Mouse (Mus musculus) liver, embryonic 12.5 days (tissue): Measurements from ENCODE around the gene Tango2. TPM values are rescaled to one million over a fixed set of nuclear protein-coding genes. Genes with fewer than 3 reads are reported as not detected.
A peak's percentile ranks its signal among the peaks of the same experiment; 100 is the strongest.

Experiments
- ATAC-seq: fragments of 200-750 bp; cut with Nextera tagmentation; 2 replicates; pipeline ENCODE4 v1.8.0; 2017; ENCODE audit warnings: moderate number of reproducible peaks, mild to moderate bottlenecking, moderate library complexity
- H3K27ac ChIP-seq: fragments of 300-500 bp; sonication (generic); 2 replicates; pipeline ENCODE4 v1.5.1; 2016; ENCODE audit warnings: mild to moderate bottlenecking
- H3K27me3 ChIP-seq: fragments of 300-500 bp; sonication (generic); replicated peaks from 2 replicates; pipeline ENCODE4 v1.6.1; 2016; ENCODE audit warnings: mild to moderate bottlenecking, moderate library complexity
- H3K36me3 ChIP-seq: fragments of 300-500 bp; sonication (generic); 2 replicates; pipeline ENCODE4 v1.6.1; 2016; ENCODE audit warnings: mild to moderate bottlenecking, moderate library complexity
- H3K4me1 ChIP-seq: fragments of 300-500 bp; sonication (generic); 2 replicates; pipeline ENCODE4 v1.6.1; 2016
- H3K4me2 ChIP-seq: fragments of 300-500 bp; sonication (generic); 2 replicates; pipeline ENCODE4 v1.6.1; 2016; ENCODE audit warnings: mild to moderate bottlenecking, moderate library complexity
- H3K4me3 ChIP-seq: fragments of 300-500 bp; sonication (generic); 2 replicates; pipeline ENCODE4 v1.5.1; 2016; ENCODE audit warnings: mild to moderate bottlenecking, moderate library complexity
- H3K9ac ChIP-seq: fragments of 300-500 bp; sonication (generic); 2 replicates; pipeline ENCODE4 v1.6.1; 2016; ENCODE audit warnings: mild to moderate bottlenecking, moderate library complexity
- H3K9me3 ChIP-seq: fragments of 300-500 bp; sonication (generic); replicated peaks from 2 replicates; pipeline ENCODE4 v1.6.1; 2016; ENCODE audit warnings: mild to moderate bottlenecking, moderate library complexity
- WGBS: fragments of 180-500 bp; shearing (Covaris S2); methylation state at CpG from one replicate; pipeline ENCODE4 v1.1.7; 2016; ENCODE audit not compliant: insufficient replicate concordance; 5-methylcytosine and 5-hydroxymethylcytosine counted together
- polyA plus RNA-seq: library from polyadenylated mRNA; unstranded; fragments of >200 nt; fragmentation: Nextera tagmentation; extraction: Ambion mirVana; gene quantifications from 2 replicates; pipeline ENCODE4 v1.2.1, GENCODE M21; 2016

Tango2 gene
- polyA plus RNA-seq, result 76.3 and 79.3 TPM in 2 replicates

GRCm38 (mm10) chr16:18347931-18348600, at the start of gene Tango2, which contains the start of gene Arvcf:
Gene Tango2 (minus strand): TSS chr16:18348103.
Gene Arvcf (plus strand): TSS chr16:18348182.
- peaks cover 61% of the 10 kb centered on the region for H3K4me1 ChIP-seq
- H3K4me3 ChIP-seq, result peak within 1 kb of the TSS; percentile 51
- H3K9ac ChIP-seq, result peak within 1 kb of the TSS; percentile 35; the same call in 1 of the 2 replicates
- peaks cover 64% of the 10 kb centered on the region for H3K27me3 ChIP-seq
- no peak within 1 kb of the TSS for H3K27ac ChIP-seq
- H3K36me3 ChIP-seq, result no peaks in the 10 kb centered on the region
- WGBS, result 2% methylated on average over 44 of the region's 44 CpGs
- H3K4me2 ChIP-seq, result peak within 1 kb of the TSS; percentile 72
- peak; percentile 1; the same call in 1 of the 2 replicates for ATAC-seq
- no peaks in the 10 kb centered on the region for H3K9me3 ChIP-seq

- Histone ChIP-seq H3K27me3 (no peaks in the 10 kb centered on the region), H3K4me1 (peaks cover 55% of the 10 kb centered on the region), H3K4me2 (no peak overlapping the region), H3K36me3 (peaks cover 37% of the 10 kb centered on the region), H3K9ac (no peak overlapping the region), H3K27ac (no peak overlapping the region), H3K9me3 (no peaks in the 10 kb centered on the region), H3K4me3 (no peak overlapping the region)
- ATAC-seq, result no peak
- WGBS, result 86% methylated on average over 27 of the region's 27 CpGs
Observed at GRCm38 (mm10) chr16:18396791-18397621, 49.1 kb upstream of the Tango2 start.

- H3K4me1 ChIP-seq, result peaks cover 63% of the 10 kb centered on the region
Observed at GRCm38 (mm10) chr16:18396201-18396600, 48.3 kb upstream of the Tango2 start.

DNA sequence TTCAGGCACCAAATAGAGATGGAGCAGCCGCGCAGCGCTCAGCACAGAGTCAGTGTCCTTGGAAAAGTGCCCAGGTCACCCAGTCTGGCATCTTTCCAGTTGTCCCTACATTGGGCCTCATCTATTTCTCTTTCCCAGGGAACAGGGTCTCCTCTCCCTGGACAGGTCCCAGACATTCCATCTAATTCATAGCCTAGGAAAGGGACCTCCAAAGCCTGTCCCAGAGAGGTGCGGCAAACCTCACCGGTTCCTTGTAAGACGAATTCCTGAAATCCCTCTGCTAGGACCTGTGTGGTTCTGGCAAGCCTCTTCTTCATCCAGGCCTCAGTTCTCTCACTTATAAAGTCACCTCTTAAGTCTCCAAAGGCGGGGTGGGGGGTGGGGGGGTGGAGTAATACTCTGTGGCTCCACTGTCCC, 47.7 kb upstream of the Tango2 start:
- Histone ChIP-seq H3K4me2 (no peak overlapping the region), H3K9me3 (no peaks in the 10 kb centered on the region), H3K4me1 (peaks cover 64% of the 10 kb centered on the region), H3K27me3 (no peaks in the 10 kb centered on the region), H3K4me3 (no peak overlapping the region), H3K27ac (no peak overlapping the region), H3K36me3 (peaks cover 37% of the 10 kb centered on the region), H3K9ac (no peak overlapping the region)
- ATAC-seq, result no peak
- 66% methylated on average over 6 of the region's 7 CpGs for WGBS

More at GRCm38 (mm10) chr16:18396201-18396600, 48.3 kb upstream of the Tango2 start:
- no peak for ATAC-seq
- Histone ChIP-seq H3K9ac (no peak overlapping the region), H3K4me2 (no peak overlapping the region), H3K27ac (no peak overlapping the region), H3K36me3 (peaks cover 37% of the 10 kb centered on the region), H3K4me3 (no peak overlapping the region), H3K9me3 (no peaks in the 10 kb centered on the region), H3K27me3 (no peaks in the 10 kb centered on the region)
- WGBS, result 66% methylated on average over 2 of the region's 2 CpGs

- no peak for ATAC-seq
- H3K9ac ChIP-seq, result no peak overlapping the region
Observed at GRCm38 (mm10) chr16:18394777-18395619, 47.1 kb upstream of the Tango2 start.

DNA sequence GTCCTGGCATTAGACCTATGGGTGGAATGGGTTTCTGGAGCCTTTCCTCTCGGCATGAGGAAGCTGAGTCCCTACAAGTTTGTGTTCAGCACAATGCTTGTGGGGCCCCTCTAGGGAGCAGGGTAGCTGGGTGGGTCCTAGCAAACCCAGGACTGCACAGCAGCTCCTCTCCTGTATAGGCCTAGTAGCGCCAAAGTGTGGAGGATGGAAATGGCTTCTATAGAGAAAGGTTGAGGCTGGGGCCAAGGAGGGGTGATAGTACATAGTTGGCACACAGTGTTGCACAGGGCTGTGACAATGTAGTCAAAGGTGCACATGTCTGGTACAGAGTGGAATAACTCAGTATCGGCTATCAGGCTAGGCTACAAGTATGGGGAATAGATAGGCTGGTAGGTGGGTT, 46.2 kb upstream of the Tango2 start:
- H3K27ac ChIP-seq, result no peak overlapping the region
- no peak for ATAC-seq
- H3K9me3 ChIP-seq, result no peaks in the 10 kb centered on the region
- H3K4me3 ChIP-seq, result no peak overlapping the region
- H3K4me1 ChIP-seq, result peaks cover 64% of the 10 kb centered on the region
- H3K9ac ChIP-seq, result no peak overlapping the region
- H3K27me3 ChIP-seq, result no peaks in the 10 kb centered on the region
- H3K36me3 ChIP-seq, result peaks cover 24% of the 10 kb centered on the region
- H3K4me2 ChIP-seq, result peak overlapping the region; percentile 100
- WGBS, result 70% methylated on average over 3 of the region's 3 CpGs

More at GRCm38 (mm10) chr16:18394777-18395619, 47.1 kb upstream of the Tango2 start:
- H3K4me3 ChIP-seq, result no peak overlapping the region
- no peak overlapping the region for H3K27ac ChIP-seq
- no peaks in the 10 kb centered on the region for H3K9me3 ChIP-seq
- no peak overlapping the region for H3K4me2 ChIP-seq
- 53% methylated on average over 11 of the region's 11 CpGs for WGBS
- no peaks in the 10 kb centered on the region for H3K27me3 ChIP-seq
- peaks cover 33% of the 10 kb centered on the region for H3K36me3 ChIP-seq
- H3K4me1 ChIP-seq, result peaks cover 64% of the 10 kb centered on the region

GRCm38 (mm10) chr16:18393595-18393994, 45.7 kb upstream of the Tango2 start:
- Histone ChIP-seq H3K4me1 (peaks cover 69% of the 10 kb centered on the region), H3K9me3 (no peaks in the 10 kb centered on the region), H3K27ac (no peak overlapping the region), H3K4me3 (peak overlapping the region; percentile 67), H3K27me3 (no peaks in the 10 kb centered on the region), H3K9ac (peak overlapping the region; percentile 78), H3K4me2 (peak overlapping the region; percentile 100), H3K36me3 (peaks cover 19% of the 10 kb centered on the region)
- no peak for ATAC-seq
- 47% methylated on average over 5 of the region's 5 CpGs for WGBS

DNA sequence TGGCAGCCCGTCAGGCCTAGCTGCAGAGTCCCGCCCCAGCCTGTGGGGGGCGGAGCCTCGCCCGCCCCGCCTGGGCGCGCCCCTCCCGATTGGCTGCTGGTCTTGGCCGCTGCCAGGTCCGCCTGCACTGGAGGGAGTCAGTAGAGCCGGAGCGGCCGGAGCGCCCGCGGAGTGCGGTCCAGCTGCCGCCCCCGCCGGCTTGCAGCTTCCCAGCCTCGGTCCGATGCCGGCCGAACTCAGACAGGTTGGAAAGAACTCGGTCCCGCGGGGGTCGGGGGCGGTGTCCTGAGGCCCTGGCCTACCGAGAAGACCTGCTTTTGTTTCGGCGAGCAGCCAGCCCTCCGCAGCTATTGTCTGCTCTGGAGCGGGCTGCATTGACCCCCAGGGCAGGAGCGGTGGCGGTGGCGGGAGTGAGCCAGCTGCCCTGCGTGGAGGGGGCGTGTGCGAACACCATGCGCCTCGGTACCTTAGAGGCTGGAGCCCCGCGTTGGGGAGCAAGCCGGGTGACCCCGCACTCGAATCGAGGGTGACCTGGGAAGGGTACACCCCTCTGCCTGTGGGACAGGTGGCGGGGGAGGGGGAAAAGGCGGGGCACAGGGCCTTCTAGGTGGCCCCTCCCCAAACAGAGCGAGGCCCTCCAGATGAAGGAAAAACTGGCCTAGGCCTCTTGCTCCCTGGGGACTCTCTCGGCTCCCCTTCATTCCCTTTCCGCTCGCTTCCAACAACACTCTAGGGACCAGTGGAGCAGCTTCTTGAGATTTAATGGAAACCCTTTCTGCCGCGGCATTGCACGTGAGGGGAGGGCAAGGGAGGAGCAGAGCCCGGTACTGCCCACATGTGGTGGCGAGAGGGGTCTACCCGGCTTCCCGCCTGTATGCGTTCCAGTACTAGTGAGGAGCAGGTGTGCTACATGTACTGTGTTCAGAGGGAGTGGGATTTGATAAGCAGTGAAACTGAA, 44.8 kb upstream of the Tango2 start:
- H3K9me3 ChIP-seq, result no peaks in the 10 kb centered on the region
- H3K4me3 ChIP-seq, result peak overlapping the region; percentile 67
- peak overlapping the region; percentile 78 for H3K9ac ChIP-seq
- H3K27ac ChIP-seq, result peak overlapping the region; percentile 69
- ATAC-seq, result peak; percentile 85
- H3K27me3 ChIP-seq, result no peaks in the 10 kb centered on the region
- H3K36me3 ChIP-seq, result peaks cover 11% of the 10 kb centered on the region
- peak overlapping the region; percentile 100 for H3K4me2 ChIP-seq
- H3K4me1 ChIP-seq, result peaks cover 77% of the 10 kb centered on the region
- WGBS, result under 1% methylated on average over 63 of the region's 63 CpGs

DNA sequence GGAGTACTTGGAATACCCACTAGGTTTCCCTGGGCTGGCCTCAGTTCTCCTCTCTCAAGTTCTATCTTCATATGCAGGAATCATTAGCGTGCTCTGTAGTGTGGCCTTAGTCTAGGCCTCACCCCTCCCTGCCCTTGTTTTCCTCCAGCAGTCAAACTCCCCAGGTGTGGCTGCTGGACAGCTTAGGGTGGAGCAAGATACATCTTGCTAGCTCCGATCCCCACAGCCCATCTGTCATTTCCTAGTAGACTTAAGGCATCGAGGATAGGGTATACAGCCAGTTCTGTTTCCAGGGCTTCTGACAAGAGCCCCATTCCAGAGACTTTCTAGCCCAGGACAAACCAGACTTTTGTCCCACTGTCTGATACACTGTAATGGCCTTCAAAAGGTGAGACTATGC, 43.8 kb upstream of the Tango2 start:
- Histone ChIP-seq H3K4me2 (peak overlapping the region; percentile 100; the same call in 1 of the 2 replicates), H3K27ac (peak overlapping the region; percentile 69), H3K9ac (peak overlapping the region; percentile 24; the same call in 1 of the 2 replicates), H3K36me3 (peaks cover under 1% of the 10 kb centered on the region; the same call in 1 of the 2 replicates), H3K4me1 (peaks cover 87% of the 10 kb centered on the region), H3K4me3 (no peak overlapping the region), H3K27me3 (no peaks in the 10 kb centered on the region), H3K9me3 (no peaks in the 10 kb centered on the region)
- 75% methylated on average over 3 of the region's 3 CpGs for WGBS
- ATAC-seq, result no peak

- H3K36me3 ChIP-seq, result no peaks in the 10 kb centered on the region
- ATAC-seq, result no peak
- no peak overlapping the region for H3K9ac ChIP-seq
- peaks cover 93% of the 10 kb centered on the region for H3K4me1 ChIP-seq
- H3K9me3 ChIP-seq, result no peaks in the 10 kb centered on the region
- WGBS, result 91% methylated on average over 3 of the region's 3 CpGs
- H3K27ac ChIP-seq, result no peak overlapping the region
- no peaks in the 10 kb centered on the region for H3K27me3 ChIP-seq
- no peak overlapping the region for H3K4me2 ChIP-seq
- H3K4me3 ChIP-seq, result no peak overlapping the region
Observed at GRCm38 (mm10) chr16:18391127-18391526, 43.2 kb upstream of the Tango2 start.
